Mouse (Mus musculus) heart, adult 2 months (tissue): ENCODE results near the gene Zbtb8os. TPM values are rescaled to one million over a fixed set of nuclear protein-coding genes. Genes with fewer than 3 reads are reported as not detected.
A peak's percentile ranks its signal among the peaks of the same experiment; 100 is the strongest.

ENCODE experiments used
- DNase-seq, 2 experiments: peaks; one replicate each; pipeline ENCODE4 v3.0.0; 2021
- H3K27ac ChIP-seq: fragments of 200-600 bp; 2 replicates; pipeline ENCODE4 v1.8.1; 2022
- H3K27me3 ChIP-seq: fragments of 200-500 bp; 2 replicates; pipeline ENCODE4 v1.6.1; 2012; ENCODE audit warnings: mild to moderate bottlenecking, low read length, inconsistent platforms, mixed read lengths; ENCODE audit not compliant: control insufficient read depth, insufficient read depth
- H3K36me3 ChIP-seq: fragments of 200-500 bp; 2 replicates; pipeline ENCODE4 v1.6.1; 2012; ENCODE audit warnings: low read length, inconsistent platforms; ENCODE audit not compliant: control insufficient read depth, insufficient read depth
- H3K4me1 ChIP-seq: fragments of 200-500 bp; 2 replicates; pipeline ENCODE4 v1.6.1; 2011; ENCODE audit warnings: low read length; ENCODE audit not compliant: control insufficient read depth, insufficient read depth
- H3K4me3 ChIP-seq: fragments of 200-600 bp; 2 replicates; pipeline ENCODE4 v1.8.1; 2022
- H3K79me2 ChIP-seq: fragments of 200-500 bp; replicated peaks from 2 replicates; pipeline ENCODE4 v1.6.1; 2012; ENCODE audit warnings: mild to moderate bottlenecking, inconsistent platforms, low read length, moderate library complexity, mixed read lengths; ENCODE audit not compliant: control insufficient read depth, insufficient read depth
- H3K9ac ChIP-seq: fragments of 200-500 bp; 2 replicates; pipeline ENCODE4 v1.6.1; 2012; ENCODE audit warnings: low read depth, mild to moderate bottlenecking, control low read depth, inconsistent platforms, low read length, mixed read lengths
- CTCF ChIP-seq: fragments of 200-600 bp; IDR thresholded peaks from 2 replicates; pipeline ENCODE4 v1.8.1; 2022; ENCODE audit warnings: antibody characterized with exemption, mild to moderate bottlenecking, moderate library complexity
- EP300 ChIP-seq: fragments of 200-500 bp; IDR thresholded peaks from 2 replicates; pipeline ENCODE4 v1.6.1; 2011; ENCODE audit warnings: low read depth, low read length, control low read depth; ENCODE audit not compliant: insufficient read depth
- POLR2A ChIP-seq: fragments of 200-500 bp; IDR thresholded peaks from 2 replicates; pipeline ENCODE4 v1.6.1; 2011; ENCODE audit warnings: mild to moderate bottlenecking, low read depth, low read length, control low read depth; ENCODE audit not compliant: insufficient read depth
- WGBS: fragments of 180-500 bp; shearing (Covaris S2); methylation state at CpG from one replicate; pipeline ENCODE4 v1.1.7; 2018; 5-methylcytosine and 5-hydroxymethylcytosine counted together
- intact Hi-C: fragments of 180-260 bp; cut with DNase I; formaldehyde crosslinking; loops from one replicate; pipeline ENCODE4 v1.15.1; 2025
- polyA plus RNA-seq: library from polyadenylated mRNA; depleted of rRNA; stranded (reverse); fragments of >200 nt; gene quantifications from 2 replicates; pipeline ENCODE4 v1.2.3, GENCODE M21; 2012
- total RNA-seq, 2 experiments: library from RNA; stranded (reverse); gene quantifications; 2 replicates each; pipeline ENCODE4 v1.2.3; 2021

Gene Zbtb8os
- total and polyA plus RNA-seq, 3 experiments = 9.1 to 27.2 (median 19.5) TPM

- intact Hi-C loops = no loop called here
- 44% methylated on average over 14 of the region's 14 CpGs for WGBS
- DNase-seq = no peak
Observed at GRCm38 (mm10) chr4:129336291-129336690, 796 bp downstream of the Zbtb8os start.

GRCm38 (mm10) chr4:129339743-129340142, 4.2 kb downstream of the Zbtb8os start:
- H3K4me1 ChIP-seq = no peaks in the 10 kb centered on the region
- no peaks in the 10 kb centered on the region for H3K27me3 ChIP-seq
- H3K9ac ChIP-seq = no peak overlapping the region
- H3K79me2 ChIP-seq = no peaks in the 10 kb centered on the region
- H3K27ac ChIP-seq = no peak overlapping the region
- no peak for TF ChIP-seq CTCF
- TF ChIP-seq POLR2A = no peak
- TF ChIP-seq EP300 = no peak
- H3K4me3 ChIP-seq = no peak overlapping the region
- no peak for DNase-seq
- no peaks in the 10 kb centered on the region for H3K36me3 ChIP-seq
- intact Hi-C loops = no loop called here
- 95% methylated on average over 3 of the region's 3 CpGs for whole genome bisulfite sequencing

More at GRCm38 (mm10) chr4:129336291-129336690, 796 bp downstream of the Zbtb8os start:
- no peak for TF ChIP-seq POLR2A
- no peak for TF ChIP-seq CTCF
- TF ChIP-seq EP300 = no peak
- H3K9ac ChIP-seq = peak overlapping the region; percentile 41
- H3K4me3 ChIP-seq = peak overlapping the region; percentile 62
- H3K27ac ChIP-seq = peak overlapping the region; percentile 96
- no peaks in the 10 kb centered on the region for H3K27me3 ChIP-seq
- peaks cover 2% of the 10 kb centered on the region for H3K4me1 ChIP-seq
- peaks cover 2% of the 10 kb centered on the region for H3K79me2 ChIP-seq
- H3K36me3 ChIP-seq = peaks cover 22% of the 10 kb centered on the region

- no peaks in the 10 kb centered on the region; the same call in 1 of the 2 replicates for H3K4me1 ChIP-seq
- H3K79me2 ChIP-seq = no peaks in the 10 kb centered on the region
- H3K4me3 ChIP-seq = no peak overlapping the region
- H3K36me3 ChIP-seq = no peaks in the 10 kb centered on the region
- WGBS = 85% methylated on average over 1 of the region's 1 CpGs
- TF ChIP-seq POLR2A = no peak
- TF ChIP-seq CTCF = peak; percentile 47
- H3K27ac ChIP-seq = no peak overlapping the region
- intact Hi-C loops = no loop called here
- H3K27me3 ChIP-seq = no peaks in the 10 kb centered on the region
- no peak for DNase-seq
- no peak overlapping the region for H3K9ac ChIP-seq
Observed at GRCm38 (mm10) chr4:129341888-129342287, 6.4 kb downstream of the Zbtb8os start.

GRCm38 (mm10) chr4:129342705-129343104, 7.2 kb downstream of the Zbtb8os start:
- Histone ChIP-seq H3K9ac (no peak overlapping the region), H3K4me1 (no peaks in the 10 kb centered on the region; the same call in 1 of the 2 replicates), H3K27me3 (no peaks in the 10 kb centered on the region), H3K27ac (no peak overlapping the region), H3K79me2 (no peaks in the 10 kb centered on the region), H3K4me3 (no peak overlapping the region), H3K36me3 (no peaks in the 10 kb centered on the region)
- intact Hi-C loops = no loop called here
- TF ChIP-seq EP300 (no peak), CTCF (no peak), POLR2A (no peak)
- WGBS = 92% methylated on average over 2 of the region's 2 CpGs
- no peak for DNase-seq

GRCm38 (mm10) chr4:129346481-129347154, 11.1 kb downstream of the Zbtb8os start:
- Histone ChIP-seq H3K79me2 (no peaks in the 10 kb centered on the region), H3K4me3 (no peak overlapping the region), H3K4me1 (no peaks in the 10 kb centered on the region; the same call in 1 of the 2 replicates), H3K36me3 (no peaks in the 10 kb centered on the region), H3K9ac (no peak overlapping the region), H3K27me3 (no peaks in the 10 kb centered on the region), H3K27ac (no peak overlapping the region)
- intact Hi-C loops = no loop called here
- DNase-seq = peak; percentile 26 to 27
- no peak for TF ChIP-seq EP300
- no peak for TF ChIP-seq POLR2A
- no peak for TF ChIP-seq CTCF
- 32% methylated on average over 15 of the region's 15 CpGs for WGBS

GRCm38 (mm10) chr4:129350644-129351043, 15.1 kb downstream of the Zbtb8os start:
- no peak overlapping the region for H3K27ac ChIP-seq
- H3K27me3 ChIP-seq = no peaks in the 10 kb centered on the region
- intact Hi-C loops = loop anchor here (1.0 to 2.0 kb wide), 2 partner anchors 56 to 105 kb away; no protein-coding TSS in a partner anchor
- H3K4me3 ChIP-seq = no peak overlapping the region
- 14% methylated on average over 1 of the region's 1 CpGs for WGBS
- TF ChIP-seq POLR2A (no peak), CTCF (peak; percentile 99; the same call in 1 of the 2 replicates), EP300 (0 out of 2 replicates have a peak, but pooled peaks have one; percentile 66)
- H3K79me2 ChIP-seq = no peaks in the 10 kb centered on the region
- peak; percentile 66 to 81 for DNase-seq
- H3K36me3 ChIP-seq = no peaks in the 10 kb centered on the region
- H3K9ac ChIP-seq = no peak overlapping the region
- no peaks in the 10 kb centered on the region; the same call in 1 of the 2 replicates for H3K4me1 ChIP-seq
